Mouse (Mus musculus): ENCODE measurements around the gene Heatr9. TPM values are rescaled to one million over a fixed set of nuclear protein-coding genes. Genes with fewer than 3 reads are reported as not detected.

The Heatr9 gene
- polyA plus RNA-seq, 1 experiment, result not detected

- H3ac ChIP-seq (ENCODE audit: control insufficient read depth, insufficient read length, low read depth), result no peak overlapping the region
- H3K4me3 ChIP-seq (ENCODE audit: insufficient read depth, poor library complexity, severe bottlenecking), result no peak overlapping the region
- H3K79me3 ChIP-seq (ENCODE audit: low read depth), result no peaks in the 10 kb centered on the region
- TF ChIP-seq USF1 (IDR thresholded peaks at IDR 0.05; ENCODE audit: low read depth), result no peak
- TF ChIP-seq MYOD1 (IDR thresholded peaks at IDR 0.05; ENCODE audit: control insufficient read depth, insufficient read length, low read depth), result peak; percentile 36
- no peaks in the 10 kb centered on the region for H3K27me3 ChIP-seq (ENCODE audit: control insufficient read depth, insufficient read depth, insufficient read length)
- H3K79me2 ChIP-seq (ENCODE audit: control insufficient read depth, insufficient read depth), result no peaks in the 10 kb centered on the region
- H3K36me3 ChIP-seq (ENCODE audit: control insufficient read depth, insufficient read depth), result no peaks in the 10 kb centered on the region
These were observed 16.8 kb upstream of the Heatr9 start for GRCm38 (mm10) chr11:83538705-83539314.

- H3K79me3 ChIP-seq (ENCODE audit: low read depth), result no peaks in the 10 kb centered on the region
- no peaks in the 10 kb centered on the region for H3K79me2 ChIP-seq (ENCODE audit: control insufficient read depth, insufficient read depth)
- no peak overlapping the region for H3ac ChIP-seq (ENCODE audit: control insufficient read depth, insufficient read length, low read depth)
- TF ChIP-seq CTCF (IDR thresholded peaks at IDR 0.05; ENCODE audit: control insufficient read depth, insufficient read depth, insufficient read length), result no peak
- TF ChIP-seq USF1 (IDR thresholded peaks at IDR 0.05; ENCODE audit: low read depth), result no peak
- no peak for TF ChIP-seq MYOG (IDR thresholded peaks at IDR 0.05; ENCODE audit: control insufficient read depth, extremely low read depth, insufficient read length)
- no peak for TF ChIP-seq MAX (IDR thresholded peaks at IDR 0.05)
- no peak for TF ChIP-seq MYOD1 (IDR thresholded peaks at IDR 0.05; ENCODE audit: control insufficient read depth, insufficient read length, low read depth)
- TF ChIP-seq FOSL1 (IDR thresholded peaks at IDR 0.05; ENCODE audit: insufficient read depth, low read length, poor library complexity, severe bottlenecking), result no peak
- TF ChIP-seq CEBPB (IDR thresholded peaks at IDR 0.05; ENCODE audit: low read depth), result no peak
- H3K4me3 ChIP-seq (ENCODE audit: insufficient read depth, poor library complexity, severe bottlenecking), result no peak overlapping the region
- H3K27me3 ChIP-seq (ENCODE audit: control insufficient read depth, insufficient read depth, insufficient read length), result no peaks in the 10 kb centered on the region
- H3K36me3 ChIP-seq (ENCODE audit: control insufficient read depth, insufficient read depth), result no peaks in the 10 kb centered on the region
These were observed 14.9 kb upstream of the Heatr9 start for GRCm38 (mm10) chr11:83536831-83537230.

- H3K27me3 ChIP-seq (ENCODE audit: control insufficient read depth, insufficient read depth, insufficient read length), result no peaks in the 10 kb centered on the region
- TF ChIP-seq CTCF (IDR thresholded peaks at IDR 0.05; ENCODE audit: control insufficient read depth, insufficient read depth, insufficient read length) (no peak), MYOD1 (IDR thresholded peaks at IDR 0.05; ENCODE audit: control insufficient read depth, insufficient read length, low read depth) (peak; percentile 11), MAX (IDR thresholded peaks at IDR 0.05) (peak; percentile 59), FOSL1 (IDR thresholded peaks at IDR 0.05; ENCODE audit: insufficient read depth, low read length, poor library complexity, severe bottlenecking) (no peak)
- no peak overlapping the region for H3K4me3 ChIP-seq (ENCODE audit: insufficient read depth, poor library complexity, severe bottlenecking)
- peak overlapping the region; percentile 7 for H3ac ChIP-seq (ENCODE audit: control insufficient read depth, insufficient read length, low read depth)
- H3K79me3 ChIP-seq (ENCODE audit: low read depth), result no peaks in the 10 kb centered on the region
- H3K79me2 ChIP-seq (ENCODE audit: control insufficient read depth, insufficient read depth), result no peaks in the 10 kb centered on the region
- H3K36me3 ChIP-seq (ENCODE audit: control insufficient read depth, insufficient read depth), result no peaks in the 10 kb centered on the region
These were observed 12.8 kb upstream of the Heatr9 start for GRCm38 (mm10) chr11:83534609-83535423.

- Histone ChIP-seq H3ac (ENCODE audit: control insufficient read depth, insufficient read length, low read depth) (no peak overlapping the region), H3K79me2 (ENCODE audit: control insufficient read depth, insufficient read depth) (no peaks in the 10 kb centered on the region), H3K36me3 (ENCODE audit: control insufficient read depth, insufficient read depth) (no peaks in the 10 kb centered on the region), H3K4me3 (ENCODE audit: insufficient read depth, poor library complexity, severe bottlenecking) (no peak overlapping the region), H3K27me3 (ENCODE audit: control insufficient read depth, insufficient read depth, insufficient read length) (no peaks in the 10 kb centered on the region), H3K79me3 (ENCODE audit: low read depth) (no peaks in the 10 kb centered on the region)
- TF ChIP-seq CEBPB (IDR thresholded peaks at IDR 0.05; ENCODE audit: low read depth), result no peak
- no peak for TF ChIP-seq MAX (IDR thresholded peaks at IDR 0.05)
- no peak for TF ChIP-seq CTCF (IDR thresholded peaks at IDR 0.05; ENCODE audit: control insufficient read depth, insufficient read depth, insufficient read length)
- TF ChIP-seq MYOD1 (IDR thresholded peaks at IDR 0.05; ENCODE audit: control insufficient read depth, insufficient read length, low read depth), result no peak
These were observed 12.2 kb upstream of the Heatr9 start for GRCm38 (mm10) chr11:83534143-83534542.

GRCm38 (mm10) chr11:83533192-83533591, 11.2 kb upstream of the Heatr9 start:
- Histone ChIP-seq H3K27me3 (ENCODE audit: control insufficient read depth, insufficient read depth, insufficient read length) (no peaks in the 10 kb centered on the region), H3ac (ENCODE audit: control insufficient read depth, insufficient read length, low read depth) (no peak overlapping the region), H3K79me3 (ENCODE audit: low read depth) (no peaks in the 10 kb centered on the region), H3K36me3 (ENCODE audit: control insufficient read depth, insufficient read depth) (no peaks in the 10 kb centered on the region), H3K4me3 (ENCODE audit: insufficient read depth, poor library complexity, severe bottlenecking) (no peak overlapping the region), H3K79me2 (ENCODE audit: control insufficient read depth, insufficient read depth) (no peaks in the 10 kb centered on the region)
- no peak for TF ChIP-seq USF1 (IDR thresholded peaks at IDR 0.05; ENCODE audit: low read depth)
- TF ChIP-seq MYOG (IDR thresholded peaks at IDR 0.05; ENCODE audit: control insufficient read depth, extremely low read depth, insufficient read length), result no peak
- TF ChIP-seq CEBPB (IDR thresholded peaks at IDR 0.05; ENCODE audit: low read depth), result no peak
- no peak for TF ChIP-seq CTCF (IDR thresholded peaks at IDR 0.05; ENCODE audit: control insufficient read depth, insufficient read depth, insufficient read length)
- TF ChIP-seq FOSL1 (IDR thresholded peaks at IDR 0.05; ENCODE audit: insufficient read depth, low read length, poor library complexity, severe bottlenecking), result no peak
- TF ChIP-seq MAX (IDR thresholded peaks at IDR 0.05), result no peak
- TF ChIP-seq MYOD1 (IDR thresholded peaks at IDR 0.05; ENCODE audit: control insufficient read depth, insufficient read length, low read depth), result no peak

GRCm38 (mm10) chr11:83530360-83530759, 8.4 kb upstream of the Heatr9 start, which contains the start of gene Ccl5:
Gene Ccl5 (minus strand): TSS chr11:83530518.
- Histone ChIP-seq H3K36me3 (ENCODE audit: control insufficient read depth, insufficient read depth) (no peaks in the 10 kb centered on the region), H3ac (ENCODE audit: control insufficient read depth, insufficient read length, low read depth) (no peak within 1 kb of the TSS), H3K4me3 (ENCODE audit: insufficient read depth, poor library complexity, severe bottlenecking) (no peak within 1 kb of the TSS), H3K79me2 (ENCODE audit: control insufficient read depth, insufficient read depth) (no peaks in the 10 kb centered on the region), H3K27me3 (ENCODE audit: control insufficient read depth, insufficient read depth, insufficient read length) (no peaks in the 10 kb centered on the region), H3K79me3 (ENCODE audit: low read depth) (no peaks in the 10 kb centered on the region)
- no peak for TF ChIP-seq USF1 (IDR thresholded peaks at IDR 0.05; ENCODE audit: low read depth)

Data from C2C12 (cell line).